Mouse (Mus musculus): ENCODE measurements around the gene Plcg1. TPM values are rescaled to one million over a fixed set of nuclear protein-coding genes. Genes with fewer than 3 reads are reported as not detected.
A peak's percentile ranks its signal among the peaks of the same experiment; 100 is the strongest.

Plcg1 gene
- total and polyA plus RNA-seq, 2 experiments from 2014 or later: 21.6 to 53.4 TPM

- H3K9me3 ChIP-seq (replicated peaks; ENCODE audit: control insufficient read depth, low read length): no peaks in the 10 kb centered on the region
- TF ChIP-seq CTCF (IDR thresholded peaks at IDR 0.05; ENCODE audit: low read depth): no peak
- no peak for TF ChIP-seq EP300 (IDR thresholded peaks at IDR 0.05; ENCODE audit: low read depth)
Measured at GRCm38 (mm10) chr2:160764386-160764785, 33.3 kb downstream of the Plcg1 start.

DNA sequence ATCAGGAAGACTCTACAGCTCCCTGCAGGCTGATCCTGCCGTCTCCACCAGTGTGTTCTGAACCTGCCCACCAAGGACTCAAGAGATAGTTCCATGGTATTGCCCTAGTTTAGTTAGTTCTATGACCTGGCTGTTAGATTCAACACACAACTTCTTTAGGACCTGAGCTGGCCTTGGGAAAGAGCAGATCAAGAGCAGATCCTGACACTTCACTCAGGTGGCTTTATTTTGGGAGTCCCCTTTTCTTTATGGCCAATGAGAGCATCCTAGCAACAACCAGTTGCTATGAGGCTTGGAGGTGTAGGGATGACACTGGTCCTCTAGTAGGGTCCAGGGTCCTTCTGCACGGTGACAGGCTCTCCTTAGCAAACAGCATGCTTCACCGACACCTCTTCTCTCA, 34.0 kb downstream of the Plcg1 start:
- no peak for ATAC-seq (ENCODE audit: insufficient read depth, low read depth)
- Histone ChIP-seq H3K9ac (replicated peaks; ENCODE audit: low read depth, low read length) (no peak overlapping the region), H3K27ac (ENCODE audit: low read depth) (no peak overlapping the region), H3K4me1 (ENCODE audit: control insufficient read depth, insufficient read depth) (peaks cover 3% of the 10 kb centered on the region; the same call in 1 of the 2 replicates), H3K9me3 (replicated peaks; ENCODE audit: control insufficient read depth, low read length) (no peaks in the 10 kb centered on the region), H3K27me3 (ENCODE audit: control insufficient read depth, insufficient read depth, low read length) (no peaks in the 10 kb centered on the region), H3K36me3 (replicated peaks; ENCODE audit: control insufficient read depth, insufficient read depth, low read length) (peaks cover 50% of the 10 kb centered on the region), H3K4me3 (ENCODE audit: low read depth, low read length) (no peak overlapping the region), H3K4me2 (ENCODE audit: low read depth, low read length) (no peak overlapping the region)
- DNase-seq (ENCODE audit: low spot score): no peak
- 60% methylated on average over 3 of the region's 3 CpGs for WGBS
- no peak for TF ChIP-seq EP300 (IDR thresholded peaks at IDR 0.05; ENCODE audit: low read depth)
- TF ChIP-seq CTCF (IDR thresholded peaks at IDR 0.05; ENCODE audit: low read depth): no peak

More at GRCm38 (mm10) chr2:160764386-160764785, 33.3 kb downstream of the Plcg1 start:
- 79% methylated on average over 2 of the region's 2 CpGs for WGBS
- H3K4me3 ChIP-seq (ENCODE audit: low read depth, low read length): no peak overlapping the region
- H3K27me3 ChIP-seq (ENCODE audit: control insufficient read depth, insufficient read depth, low read length): no peaks in the 10 kb centered on the region
- ATAC-seq (ENCODE audit: insufficient read depth, low read depth) (no peak), DNase-seq (ENCODE audit: low spot score) (no peak)
- H3K4me1 ChIP-seq (ENCODE audit: control insufficient read depth, insufficient read depth): peaks cover 3% of the 10 kb centered on the region; the same call in 1 of the 2 replicates
- no peak overlapping the region for H3K9ac ChIP-seq (replicated peaks; ENCODE audit: low read depth, low read length)
- H3K36me3 ChIP-seq (replicated peaks; ENCODE audit: control insufficient read depth, insufficient read depth, low read length): peaks cover 56% of the 10 kb centered on the region
- no peak overlapping the region for H3K27ac ChIP-seq (ENCODE audit: low read depth)
- no peak overlapping the region for H3K4me2 ChIP-seq (ENCODE audit: low read depth, low read length)

- no peaks in the 10 kb centered on the region for H3K9me3 ChIP-seq (replicated peaks; ENCODE audit: control insufficient read depth, low read length)
- H3K36me3 ChIP-seq (replicated peaks; ENCODE audit: control insufficient read depth, insufficient read depth, low read length): peaks cover 42% of the 10 kb centered on the region
- H3K27me3 ChIP-seq (ENCODE audit: control insufficient read depth, insufficient read depth, low read length): no peaks in the 10 kb centered on the region
- H3K9ac ChIP-seq (replicated peaks; ENCODE audit: low read depth, low read length): no peak overlapping the region
- H3K4me2 ChIP-seq (ENCODE audit: low read depth, low read length): no peak overlapping the region
- ATAC-seq (ENCODE audit: insufficient read depth, low read depth) (peak; percentile 75), DNase-seq (ENCODE audit: low spot score) (peak; percentile 52)
- no peak for TF ChIP-seq CTCF (IDR thresholded peaks at IDR 0.05; ENCODE audit: low read depth)
- 0 out of 2 replicates have a peak, but pooled peaks have one; percentile 58 for TF ChIP-seq EP300 (IDR thresholded peaks at IDR 0.05; ENCODE audit: low read depth)
- H3K27ac ChIP-seq (ENCODE audit: low read depth): peak overlapping the region; percentile 27; the same call in 1 of the 2 replicates
- peaks cover 3% of the 10 kb centered on the region; the same call in 1 of the 2 replicates for H3K4me1 ChIP-seq (ENCODE audit: control insufficient read depth, insufficient read depth)
- whole genome bisulfite sequencing: 49% methylated on average over 5 of the region's 5 CpGs
- no peak overlapping the region for H3K4me3 ChIP-seq (ENCODE audit: low read depth, low read length)
Measured at GRCm38 (mm10) chr2:160766371-160766771, 35.3 kb downstream of the Plcg1 start.

- Histone ChIP-seq H3K9me3 (replicated peaks; ENCODE audit: control insufficient read depth, low read length) (no peaks in the 10 kb centered on the region), H3K9ac (replicated peaks; ENCODE audit: low read depth, low read length) (no peak overlapping the region), H3K27me3 (ENCODE audit: control insufficient read depth, insufficient read depth, low read length) (no peaks in the 10 kb centered on the region), H3K4me1 (ENCODE audit: control insufficient read depth, insufficient read depth) (peaks cover 3% of the 10 kb centered on the region; the same call in 1 of the 2 replicates), H3K4me2 (ENCODE audit: low read depth, low read length) (no peak overlapping the region), H3K4me3 (ENCODE audit: low read depth, low read length) (no peak overlapping the region), H3K36me3 (replicated peaks; ENCODE audit: control insufficient read depth, insufficient read depth, low read length) (peaks cover 33% of the 10 kb centered on the region), H3K27ac (ENCODE audit: low read depth) (no peak overlapping the region)
- no peak for TF ChIP-seq CTCF (IDR thresholded peaks at IDR 0.05; ENCODE audit: low read depth)
- no peak for TF ChIP-seq EP300 (IDR thresholded peaks at IDR 0.05; ENCODE audit: low read depth)
- WGBS: 95% methylated on average over 2 of the region's 2 CpGs
- ATAC-seq (ENCODE audit: insufficient read depth, low read depth) (no peak), DNase-seq (ENCODE audit: low spot score) (no peak)
Measured at GRCm38 (mm10) chr2:160767201-160767600, 36.1 kb downstream of the Plcg1 start.

- no peak overlapping the region for H3K4me2 ChIP-seq (ENCODE audit: low read depth, low read length)
- no peaks in the 10 kb centered on the region for H3K27me3 ChIP-seq (ENCODE audit: control insufficient read depth, insufficient read depth, low read length)
- 66% methylated on average over 4 of the region's 4 CpGs for WGBS
- no peak overlapping the region for H3K4me3 ChIP-seq (ENCODE audit: low read depth, low read length)
- no peak overlapping the region for H3K27ac ChIP-seq (ENCODE audit: low read depth)
- DNase-seq (ENCODE audit: low spot score) (no peak), ATAC-seq (ENCODE audit: insufficient read depth, low read depth) (no peak)
- H3K4me1 ChIP-seq (ENCODE audit: control insufficient read depth, insufficient read depth): no peaks in the 10 kb centered on the region
- TF ChIP-seq CTCF (IDR thresholded peaks at IDR 0.05; ENCODE audit: low read depth) (no peak), EP300 (IDR thresholded peaks at IDR 0.05; ENCODE audit: low read depth) (no peak)
- peaks cover 25% of the 10 kb centered on the region for H3K36me3 ChIP-seq (replicated peaks; ENCODE audit: control insufficient read depth, insufficient read depth, low read length)
- no peaks in the 10 kb centered on the region for H3K9me3 ChIP-seq (replicated peaks; ENCODE audit: control insufficient read depth, low read length)
- H3K9ac ChIP-seq (replicated peaks; ENCODE audit: low read depth, low read length): no peak overlapping the region
Measured at GRCm38 (mm10) chr2:160768097-160768695, 37.1 kb downstream of the Plcg1 start.

- H3K36me3 ChIP-seq (replicated peaks; ENCODE audit: control insufficient read depth, insufficient read depth, low read length): peaks cover 19% of the 10 kb centered on the region
- ATAC-seq (ENCODE audit: insufficient read depth, low read depth) (no peak), DNase-seq (ENCODE audit: low spot score) (no peak)
- no peaks in the 10 kb centered on the region for H3K27me3 ChIP-seq (ENCODE audit: control insufficient read depth, insufficient read depth, low read length)
- 92% methylated on average over 2 of the region's 2 CpGs for WGBS
- no peaks in the 10 kb centered on the region for H3K9me3 ChIP-seq (replicated peaks; ENCODE audit: control insufficient read depth, low read length)
- no peak overlapping the region for H3K4me3 ChIP-seq (ENCODE audit: low read depth, low read length)
- H3K4me1 ChIP-seq (ENCODE audit: control insufficient read depth, insufficient read depth): no peaks in the 10 kb centered on the region
- H3K4me2 ChIP-seq (ENCODE audit: low read depth, low read length): no peak overlapping the region
- H3K27ac ChIP-seq (ENCODE audit: low read depth): no peak overlapping the region
- no peak for TF ChIP-seq EP300 (IDR thresholded peaks at IDR 0.05; ENCODE audit: low read depth)
- TF ChIP-seq CTCF (IDR thresholded peaks at IDR 0.05; ENCODE audit: low read depth): no peak
- H3K9ac ChIP-seq (replicated peaks; ENCODE audit: low read depth, low read length): no peak overlapping the region
Measured at GRCm38 (mm10) chr2:160768997-160769396, 37.9 kb downstream of the Plcg1 start.

All from heart, postnatal 0 days (tissue).